Mouse (Mus musculus) cortical plate, adult 2 months (tissue): ENCODE data around the gene Aox3.

Experiments
- CTCF ChIP-seq: fragments of 200-500 bp; IDR thresholded peaks from 2 replicates; pipeline ENCODE4 v1.5.1; 2011; ENCODE audit warnings: mild to moderate bottlenecking, control low read depth, low read length; ENCODE audit not compliant: insufficient read depth; ENCODE audit errors: extremely low read depth
- POLR2A ChIP-seq: fragments of 200-500 bp; IDR thresholded peaks from 2 replicates; pipeline ENCODE4 v1.6.1; 2011; ENCODE audit warnings: mild to moderate bottlenecking, low read length, control low read depth; ENCODE audit not compliant: insufficient read depth; ENCODE audit errors: extremely low read depth

GRCm38 (mm10) chr1:58113441-58113840, 511 bp downstream of the Aox3 start:
- TF ChIP-seq POLR2A (no peak), CTCF (no peak)
